Mouse (Mus musculus): ENCODE data around the gene Gm49510. TPM values are rescaled to one million over a fixed set of nuclear protein-coding genes. Genes with fewer than 3 reads are reported as not detected.

Gm49510 gene
- polyA plus RNA-seq, 1 experiment from 2014 or later, result not detected

DNA sequence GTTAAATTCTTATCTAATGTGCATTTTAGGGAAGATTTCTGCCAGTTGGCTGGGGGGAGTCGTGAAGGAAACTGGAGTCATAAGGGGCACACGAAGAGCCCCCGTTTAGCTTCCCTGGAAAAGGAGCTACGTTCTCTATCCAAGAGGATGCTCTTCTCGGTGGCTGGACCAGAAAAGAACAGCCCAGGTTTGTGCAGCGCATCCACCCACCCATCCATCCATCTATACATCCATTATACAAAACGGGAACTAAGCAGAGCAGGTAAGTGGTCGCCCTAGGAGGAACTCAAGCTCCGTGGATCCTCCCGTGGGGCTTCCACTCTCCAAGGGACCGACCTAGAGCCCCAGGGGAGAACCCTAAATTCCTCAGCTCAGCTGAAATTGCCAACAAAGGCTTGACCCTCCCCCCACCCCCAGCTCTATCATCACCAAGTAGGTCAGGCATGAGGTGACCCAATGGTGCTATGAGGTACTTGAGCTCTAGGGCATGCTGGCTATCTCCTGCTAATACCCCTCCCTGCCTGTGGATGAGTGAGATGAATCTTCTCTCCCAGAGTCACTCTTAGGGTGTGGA lies 48.8 kb downstream of the Gm49510 start:
- ATAC-seq (ENCODE audit: insufficient number of reproducible peaks, insufficient read depth, low FRiP score, low read depth), result no peak
- no peaks in the 10 kb centered on the region for H3K36me3 ChIP-seq (ENCODE audit: control insufficient read depth, insufficient read depth, low read length)
- peaks cover 10% of the 10 kb centered on the region; the same call in 1 of the 2 replicates for H3K4me1 ChIP-seq (ENCODE audit: control insufficient read depth, insufficient read depth, low read length)
- H3K9ac ChIP-seq (replicated peaks; ENCODE audit: low read depth, low read length), result peak overlapping the region; percentile 18; the same call in 1 of the 2 replicates
- no peaks in the 10 kb centered on the region for H3K9me3 ChIP-seq (ENCODE audit: control insufficient read depth, low read depth, low read length)
- no peaks in the 10 kb centered on the region for H3K27me3 ChIP-seq (ENCODE audit: control insufficient read depth, insufficient read depth, low read length)
- WGBS, result 9% methylated on average over 11 of the region's 11 CpGs
- H3K27ac ChIP-seq (ENCODE audit: low read length), result no peak overlapping the region
- peak overlapping the region; percentile 39 for H3K4me3 ChIP-seq (ENCODE audit: low read depth, low read length)
- peak overlapping the region; percentile 72 for H3K4me2 ChIP-seq (replicated peaks; ENCODE audit: low read depth, low read length)

DNA sequence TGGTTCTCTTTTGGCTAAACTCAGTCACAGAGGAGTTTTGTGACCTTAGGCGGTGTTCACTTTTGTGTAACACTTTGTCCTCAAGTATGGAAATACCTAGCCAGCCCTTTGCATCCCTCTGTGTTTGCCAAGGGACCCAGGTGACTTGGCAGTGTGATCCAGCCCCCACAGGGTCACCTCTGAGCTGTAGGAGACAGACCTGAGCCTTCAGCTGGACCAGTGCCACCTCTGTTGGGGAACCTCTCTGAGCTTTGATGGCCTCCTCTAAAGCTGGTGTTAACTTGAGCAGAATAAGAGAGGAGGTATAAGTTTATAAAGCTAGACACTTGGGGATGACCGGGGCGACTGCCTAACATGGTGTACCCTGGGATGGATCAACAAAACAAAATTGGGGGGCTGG lies 49.4 kb downstream of the Gm49510 start:
- 93% methylated on average over 3 of the region's 3 CpGs for WGBS
- no peak for ATAC-seq (ENCODE audit: insufficient number of reproducible peaks, insufficient read depth, low FRiP score, low read depth)
- Histone ChIP-seq H3K4me1 (ENCODE audit: control insufficient read depth, insufficient read depth, low read length) (peaks cover 10% of the 10 kb centered on the region; the same call in 1 of the 2 replicates), H3K9ac (replicated peaks; ENCODE audit: low read depth, low read length) (no peak overlapping the region), H3K36me3 (ENCODE audit: control insufficient read depth, insufficient read depth, low read length) (no peaks in the 10 kb centered on the region), H3K27ac (ENCODE audit: low read length) (no peak overlapping the region), H3K9me3 (ENCODE audit: control insufficient read depth, low read depth, low read length) (no peaks in the 10 kb centered on the region), H3K4me3 (ENCODE audit: low read depth, low read length) (no peak overlapping the region), H3K27me3 (ENCODE audit: control insufficient read depth, insufficient read depth, low read length) (no peaks in the 10 kb centered on the region), H3K4me2 (replicated peaks; ENCODE audit: low read depth, low read length) (no peak overlapping the region)

DNA sequence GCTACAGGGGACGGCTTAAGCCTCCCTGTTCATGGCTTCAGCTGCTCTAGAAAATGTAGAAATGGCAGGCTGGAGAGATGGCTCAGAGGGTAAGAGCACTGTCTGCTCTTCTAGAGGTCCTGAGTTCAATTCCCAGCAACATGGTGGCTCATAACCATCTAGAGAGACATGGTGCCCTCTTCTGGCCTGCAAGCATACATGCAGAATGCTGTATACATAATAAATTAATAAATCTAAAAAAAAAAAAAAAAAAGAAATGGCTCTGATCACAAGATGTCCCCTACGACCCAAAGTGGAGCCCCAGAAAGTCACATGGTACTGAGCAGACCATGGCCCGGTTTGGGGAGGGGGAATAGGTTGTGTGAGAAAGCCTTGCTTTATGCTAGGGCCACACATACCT lies 56.2 kb downstream of the Gm49510 start:
- WGBS, result 73% methylated on average over 3 of the region's 3 CpGs

DNA sequence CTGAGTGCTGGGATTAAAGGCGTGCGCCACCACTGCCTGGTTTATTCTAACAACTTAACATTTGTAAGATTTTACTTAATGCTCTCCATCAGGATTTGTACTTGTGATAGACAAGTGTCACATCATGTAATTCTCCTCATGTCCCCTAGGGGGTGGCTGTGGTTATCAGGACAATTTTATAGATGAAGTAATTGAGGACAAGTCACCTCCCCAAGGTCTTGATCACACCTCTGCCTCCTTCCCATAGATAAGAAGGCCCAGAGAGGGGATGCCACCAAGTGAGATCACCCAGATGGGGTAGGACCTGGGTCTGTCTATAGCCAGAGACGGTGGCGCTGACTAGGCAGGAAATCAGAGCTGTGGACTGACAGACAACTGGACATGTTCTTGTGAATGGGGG lies 56.9 kb downstream of the Gm49510 start:
- 75% methylated on average over 4 of the region's 4 CpGs for WGBS
- Histone ChIP-seq H3K4me1 (ENCODE audit: control insufficient read depth, insufficient read depth, low read length) (no peaks in the 10 kb centered on the region; the same call in 1 of the 2 replicates), H3K36me3 (ENCODE audit: control insufficient read depth, insufficient read depth, low read length) (no peaks in the 10 kb centered on the region), H3K9ac (replicated peaks; ENCODE audit: low read depth, low read length) (no peak overlapping the region), H3K27me3 (ENCODE audit: control insufficient read depth, insufficient read depth, low read length) (no peaks in the 10 kb centered on the region), H3K4me2 (replicated peaks; ENCODE audit: low read depth, low read length) (no peak overlapping the region), H3K27ac (ENCODE audit: low read length) (no peak overlapping the region), H3K9me3 (ENCODE audit: control insufficient read depth, low read depth, low read length) (no peaks in the 10 kb centered on the region), H3K4me3 (ENCODE audit: low read depth, low read length) (no peak overlapping the region)
- ATAC-seq (ENCODE audit: insufficient number of reproducible peaks, insufficient read depth, low FRiP score, low read depth), result no peak

More for the DNA sequence above, 56.2 kb downstream of the Gm49510 start:
- no peak for ATAC-seq (ENCODE audit: insufficient number of reproducible peaks, insufficient read depth, low FRiP score, low read depth)
- no peaks in the 10 kb centered on the region; the same call in 1 of the 2 replicates for H3K4me1 ChIP-seq (ENCODE audit: control insufficient read depth, insufficient read depth, low read length)
- H3K27me3 ChIP-seq (ENCODE audit: control insufficient read depth, insufficient read depth, low read length), result no peaks in the 10 kb centered on the region
- no peak overlapping the region for H3K4me3 ChIP-seq (ENCODE audit: low read depth, low read length)
- no peak overlapping the region for H3K4me2 ChIP-seq (replicated peaks; ENCODE audit: low read depth, low read length)
- H3K27ac ChIP-seq (ENCODE audit: low read length), result no peak overlapping the region
- H3K9me3 ChIP-seq (ENCODE audit: control insufficient read depth, low read depth, low read length), result no peaks in the 10 kb centered on the region
- H3K36me3 ChIP-seq (ENCODE audit: control insufficient read depth, insufficient read depth, low read length), result no peaks in the 10 kb centered on the region
- no peak overlapping the region for H3K9ac ChIP-seq (replicated peaks; ENCODE audit: low read depth, low read length)

DNA sequence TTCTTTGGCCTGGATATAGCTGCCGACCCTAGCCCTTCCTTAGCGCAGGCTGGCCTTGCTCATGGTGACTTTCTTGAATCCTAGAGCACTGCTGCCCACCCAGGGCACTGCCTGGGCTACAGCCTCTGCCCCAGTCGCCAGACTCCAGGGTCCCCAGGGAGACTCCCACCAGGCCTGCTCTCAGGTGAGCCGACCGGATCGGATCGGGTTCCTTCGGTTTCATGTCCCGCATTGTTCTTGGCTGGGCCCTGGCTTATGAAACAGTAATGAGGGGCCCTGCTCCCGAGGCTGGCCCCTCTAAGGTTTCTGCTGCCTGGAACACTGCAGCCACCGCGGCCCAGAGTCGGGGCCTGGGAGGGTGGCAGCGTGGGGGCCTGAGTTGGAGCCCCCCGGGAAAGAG lies 57.6 kb downstream of the Gm49510 start:
- WGBS, result 41% methylated on average over 15 of the region's 15 CpGs

DNA sequence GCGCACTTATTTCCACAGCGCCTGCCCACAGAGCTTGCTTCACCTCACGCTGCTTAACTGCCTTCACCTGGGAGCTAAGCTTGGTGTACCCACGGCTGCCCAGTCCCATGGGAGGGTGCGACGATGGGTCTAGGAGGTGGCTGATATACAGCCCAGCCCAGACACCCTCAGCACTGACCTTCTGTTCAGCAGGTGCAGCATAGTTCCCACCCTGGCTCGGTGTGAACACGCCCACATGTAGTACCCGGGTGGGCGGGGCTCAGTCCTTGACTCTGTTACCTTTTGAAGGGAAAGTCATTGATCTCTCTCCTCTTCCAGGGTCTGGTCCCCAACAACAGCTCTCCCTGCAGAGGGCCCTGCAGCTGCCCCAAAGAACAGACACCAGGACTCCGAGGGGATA lies 60.1 kb downstream of the Gm49510 start:
- no peaks in the 10 kb centered on the region for H3K36me3 ChIP-seq (ENCODE audit: control insufficient read depth, insufficient read depth, low read length)
- H3K4me3 ChIP-seq (ENCODE audit: low read depth, low read length), result no peak overlapping the region
- 73% methylated on average over 11 of the region's 11 CpGs for WGBS
- H3K4me1 ChIP-seq (ENCODE audit: control insufficient read depth, insufficient read depth, low read length), result peaks cover 6% of the 10 kb centered on the region; the same call in 1 of the 2 replicates
- H3K9ac ChIP-seq (replicated peaks; ENCODE audit: low read depth, low read length), result no peak overlapping the region
- H3K4me2 ChIP-seq (replicated peaks; ENCODE audit: low read depth, low read length), result no peak overlapping the region
- H3K27me3 ChIP-seq (ENCODE audit: control insufficient read depth, insufficient read depth, low read length), result no peaks in the 10 kb centered on the region
- no peak overlapping the region for H3K27ac ChIP-seq (ENCODE audit: low read length)
- H3K9me3 ChIP-seq (ENCODE audit: control insufficient read depth, low read depth, low read length), result no peaks in the 10 kb centered on the region
- 0 out of 2 replicates have a peak, but pooled peaks have one; percentile 29 for ATAC-seq (ENCODE audit: insufficient number of reproducible peaks, insufficient read depth, low FRiP score, low read depth)

More for the DNA sequence above, 57.6 kb downstream of the Gm49510 start:
- no peaks in the 10 kb centered on the region for H3K36me3 ChIP-seq (ENCODE audit: control insufficient read depth, insufficient read depth, low read length)
- no peak overlapping the region for H3K4me3 ChIP-seq (ENCODE audit: low read depth, low read length)
- no peak for ATAC-seq (ENCODE audit: insufficient number of reproducible peaks, insufficient read depth, low FRiP score, low read depth)
- H3K9me3 ChIP-seq (ENCODE audit: control insufficient read depth, low read depth, low read length), result no peaks in the 10 kb centered on the region
- no peak overlapping the region for H3K9ac ChIP-seq (replicated peaks; ENCODE audit: low read depth, low read length)
- no peaks in the 10 kb centered on the region; the same call in 1 of the 2 replicates for H3K4me1 ChIP-seq (ENCODE audit: control insufficient read depth, insufficient read depth, low read length)
- H3K4me2 ChIP-seq (replicated peaks; ENCODE audit: low read depth, low read length), result no peak overlapping the region
- no peaks in the 10 kb centered on the region for H3K27me3 ChIP-seq (ENCODE audit: control insufficient read depth, insufficient read depth, low read length)
- no peak overlapping the region for H3K27ac ChIP-seq (ENCODE audit: low read length)

DNA sequence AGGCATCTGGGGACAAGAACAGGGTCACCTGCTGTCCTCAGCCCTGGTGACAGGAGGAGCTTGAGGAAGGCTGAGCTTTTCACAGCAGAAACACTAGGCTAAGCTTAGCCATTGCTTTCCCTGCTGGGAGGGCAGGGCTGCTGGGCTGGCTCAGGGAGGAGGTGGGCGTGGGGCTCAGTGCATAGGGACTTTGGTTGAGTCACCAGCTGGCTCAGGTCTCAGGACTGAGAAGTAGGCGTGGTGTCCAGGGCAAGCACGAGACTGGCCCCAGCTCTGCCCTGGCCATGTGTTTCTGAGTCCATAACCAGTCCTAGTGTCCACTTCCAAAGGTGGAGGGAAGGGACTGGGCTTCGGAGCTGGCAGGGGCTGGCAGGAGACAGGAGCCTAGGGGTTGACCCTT lies 60.6 kb downstream of the Gm49510 start:
- Histone ChIP-seq H3K36me3 (ENCODE audit: control insufficient read depth, insufficient read depth, low read length) (no peaks in the 10 kb centered on the region), H3K4me2 (replicated peaks; ENCODE audit: low read depth, low read length) (no peak overlapping the region), H3K9me3 (ENCODE audit: control insufficient read depth, low read depth, low read length) (no peaks in the 10 kb centered on the region), H3K9ac (replicated peaks; ENCODE audit: low read depth, low read length) (no peak overlapping the region), H3K27me3 (ENCODE audit: control insufficient read depth, insufficient read depth, low read length) (no peaks in the 10 kb centered on the region), H3K27ac (ENCODE audit: low read length) (no peak overlapping the region), H3K4me1 (ENCODE audit: control insufficient read depth, insufficient read depth, low read length) (peaks cover 6% of the 10 kb centered on the region; the same call in 1 of the 2 replicates), H3K4me3 (ENCODE audit: low read depth, low read length) (no peak overlapping the region)
- ATAC-seq (ENCODE audit: insufficient number of reproducible peaks, insufficient read depth, low FRiP score, low read depth), result 0 out of 2 replicates have a peak, but pooled peaks have one; percentile 50
- WGBS, result 65% methylated on average over 4 of the region's 4 CpGs

DNA sequence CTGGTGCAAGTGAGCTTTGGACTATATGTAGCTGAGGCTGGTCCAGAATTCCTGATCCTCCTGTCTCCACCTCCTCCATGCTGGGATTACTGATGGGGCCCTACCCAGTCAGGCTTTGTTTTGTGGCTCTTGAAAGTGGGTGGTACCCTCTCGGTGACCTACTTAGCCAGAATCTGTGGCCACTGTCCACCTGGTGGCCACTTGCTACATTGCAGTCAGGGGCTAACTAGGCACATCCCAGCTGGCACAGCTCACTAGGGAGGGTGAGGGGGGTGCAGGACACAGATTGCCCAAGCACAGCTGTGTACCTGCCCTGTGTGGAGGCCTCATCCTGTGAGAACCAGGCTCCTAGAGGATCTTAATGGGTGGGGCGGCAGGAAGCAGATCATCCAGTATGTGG lies 63.4 kb downstream of the Gm49510 start:
- no peak overlapping the region for H3K27ac ChIP-seq (ENCODE audit: low read length)
- no peaks in the 10 kb centered on the region; the same call in 1 of the 2 replicates for H3K36me3 ChIP-seq (ENCODE audit: control insufficient read depth, insufficient read depth, low read length)
- H3K27me3 ChIP-seq (ENCODE audit: control insufficient read depth, insufficient read depth, low read length), result no peaks in the 10 kb centered on the region
- 0 out of 2 replicates have a peak, but pooled peaks have one; percentile 4 for ATAC-seq (ENCODE audit: insufficient number of reproducible peaks, insufficient read depth, low FRiP score, low read depth)
- peaks cover 6% of the 10 kb centered on the region; the same call in 1 of the 2 replicates for H3K4me1 ChIP-seq (ENCODE audit: control insufficient read depth, insufficient read depth, low read length)
- H3K4me3 ChIP-seq (ENCODE audit: low read depth, low read length), result no peak overlapping the region
- no peak overlapping the region for H3K9ac ChIP-seq (replicated peaks; ENCODE audit: low read depth, low read length)
- 32% methylated on average over 2 of the region's 2 CpGs for WGBS
- H3K4me2 ChIP-seq (replicated peaks; ENCODE audit: low read depth, low read length), result no peak overlapping the region
- no peaks in the 10 kb centered on the region for H3K9me3 ChIP-seq (ENCODE audit: control insufficient read depth, low read depth, low read length)
